8 mouse cellular contexts compared by ENCODE assay signal in genomic region chr2:25224492-25224765, GRCm38 (mm10). TPM values are rescaled to one million over a fixed set of nuclear protein-coding genes. Genes with fewer than 3 reads are reported as not detected.
DNase-seq lines count a peak whose midpoint lies in the region; ATAC-seq and TF ChIP-seq lines count a peak whose summit lies in the region.

TSS of gene Tubb4b (minus strand) at chr2:25224702.

- peak within 1 kb of the TSS; percentile 73 for H3K4me2 ChIP-seq in intestine, embryonic 16.5 days (ENCODE audit: low read depth, low read length)

- H3K9ac ChIP-seq in intestine, embryonic 16.5 days (ENCODE audit: low read depth, low read length): peak within 1 kb of the TSS; percentile 89

- peak within 1 kb of the TSS; percentile 84 for H3K4me3 ChIP-seq in layer of hippocampus, adult 2 months
- peak within 1 kb of the TSS; percentile 86 for H3K4me3 ChIP-seq in intestine, embryonic 16.5 days (ENCODE audit: low read length)
- peak within 1 kb of the TSS; percentile 89 for H3K4me3 ChIP-seq in midbrain, embryonic 10.5 days

- TF ChIP-seq CTCF in layer of hippocampus, adult 2 months (conservative IDR thresholded peaks at IDR 0.05): no peak

- DNase-seq in layer of hippocampus, adult 2 months (ENCODE audit: low spot score in 2 of 2): no peak
- DNase-seq in layer of hippocampus, adult 9-11 months: no peak
- DNase-seq in adrenal gland, postnatal 4 days (ENCODE audit: low spot score in 2 of 2): no peak
- no peak for DNase-seq in gastrocnemius, postnatal 25 days
- no peak for DNase-seq in midbrain, embryonic 10.5 days (ENCODE audit: low spot score)
- no peak for DNase-seq in right cerebral cortex, postnatal 14 days
- DNase-seq in spleen, postnatal 4 days (ENCODE audit: low spot score in 2 of 2): no peak

- peaks cover 34% of the 10 kb centered on the region for H3K4me1 ChIP-seq in intestine, embryonic 16.5 days (ENCODE audit: control insufficient read depth, insufficient read depth, low read length)
- peaks cover 37% of the 10 kb centered on the region for H3K4me1 ChIP-seq in midbrain, embryonic 10.5 days

- H3K27me3 ChIP-seq in intestine, embryonic 16.5 days (replicated peaks; ENCODE audit: control insufficient read depth, insufficient read depth, low read length): no peaks in the 10 kb centered on the region
- no peaks in the 10 kb centered on the region for H3K27me3 ChIP-seq in midbrain, embryonic 10.5 days (ENCODE audit: low read depth, poor library complexity, severe bottlenecking)

- H3K27ac ChIP-seq in layer of hippocampus, adult 2 months: peak within 1 kb of the TSS; percentile 98
- H3K27ac ChIP-seq in intestine, embryonic 16.5 days (ENCODE audit: low read length): peak within 1 kb of the TSS; percentile 99
- peak within 1 kb of the TSS; percentile 96 for H3K27ac ChIP-seq in midbrain, embryonic 10.5 days (replicated peaks)

- H3K36me3 ChIP-seq in intestine, embryonic 16.5 days (ENCODE audit: control insufficient read depth, insufficient read depth, low read length): 0 out of 2 replicates have a peak, but pooled peaks cover 4% of the 10 kb centered on the region
- H3K36me3 ChIP-seq in midbrain, embryonic 10.5 days: peaks cover 27% of the 10 kb centered on the region

- ATAC-seq in intestine, embryonic 16.5 days: no peak

- under 1% methylated on average over 17 of the region's 17 CpGs for WGBS in intestine, embryonic 16.5 days
- 0% methylated on average over 17 of the region's 17 CpGs for WGBS in midbrain, embryonic 10.5 days

- H3K9me3 ChIP-seq in intestine, embryonic 16.5 days (ENCODE audit: control insufficient read depth, low read length): no peaks in the 10 kb centered on the region
- H3K9me3 ChIP-seq in midbrain, embryonic 10.5 days (replicated peaks): no peaks in the 10 kb centered on the region

RNA-seq across cellular contexts. Expression of gene Tubb4b, which starts in this region (rescaled TPM):
- 100 to 1,000 TPM; 305 to 309 TPM for total RNA-seq in layer of hippocampus, adult 2 months (2021)
- 100 to 1,000 TPM; 235 to 257 TPM for total RNA-seq in adrenal gland, postnatal 4 days (2021)
- 100 to 1,000 TPM; 167 to 293 TPM for total RNA-seq in gastrocnemius, postnatal 25 days (2021)
- polyA plus RNA-seq in intestine, embryonic 16.5 days (2015; fragmentation: Nextera tagmentation; extraction: Ambion mirVana): 635 and 699 TPM in 2 replicates
- 682 and 743 TPM in 2 replicates for polyA plus RNA-seq in midbrain, embryonic 10.5 days (2016; fragmentation: Nextera tagmentation; extraction: Ambion mirVana)
